Mouse (Mus musculus): Measurements from ENCODE around the gene N4bp2. TPM values are rescaled to one million over a fixed set of nuclear protein-coding genes. Genes with fewer than 3 reads are reported as not detected.

N4bp2 gene
- total and polyA plus RNA-seq, 3 experiments, result 13.1 to 16.4 (median 15.1) TPM

DNA sequence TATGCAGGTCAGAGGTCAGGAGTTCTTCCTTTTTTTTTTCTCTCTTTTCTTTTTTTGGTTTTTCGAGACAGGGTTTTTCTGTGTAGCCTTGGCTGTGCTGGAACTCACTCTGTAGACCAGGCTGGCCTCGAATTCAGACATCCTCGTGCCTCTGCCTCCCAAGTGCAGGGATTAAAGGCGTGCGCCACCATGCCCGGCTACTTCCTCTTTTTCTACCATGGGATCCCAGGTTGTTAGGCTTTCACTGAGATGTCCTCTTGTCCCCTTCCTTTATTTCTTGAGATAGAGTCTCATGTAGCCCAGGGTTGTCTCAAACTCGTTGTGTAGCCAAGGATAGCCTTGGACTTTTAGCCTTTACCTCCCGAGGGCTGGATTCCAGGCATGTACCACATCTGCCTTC is 83.2 kb downstream of the N4bp2 start:
- TF ChIP-seq NRF1 (IDR thresholded peaks at IDR 0.05; ENCODE audit: low read depth, low read length) (no peak), ZC3H11A (IDR thresholded peaks at IDR 0.05; ENCODE audit: low read depth, low read length) (no peak), ZNF384 (IDR thresholded peaks at IDR 0.05; ENCODE audit: low read depth, low read length) (no peak), MYC (IDR thresholded peaks at IDR 0.05; ENCODE audit: low read depth, low read length) (no peak), E2F4 (IDR thresholded peaks at IDR 0.05; ENCODE audit: insufficient replicate concordance, low read depth, low read length) (no peak), MAX (IDR thresholded peaks at IDR 0.05; ENCODE audit: low read length) (no peak), HCFC1 (IDR thresholded peaks at IDR 0.05; ENCODE audit: low read depth, low read length) (no peak), MAFK (IDR thresholded peaks at IDR 0.05; ENCODE audit: insufficient replicate concordance, low read length) (no peak), IRF4 (IDR thresholded peaks at IDR 0.05; ENCODE audit: low read depth, low read length) (no peak)
- dilution Hi-C loops (cut with MboI; ENCODE audit: extremely low pct_ligation_motif_present, extremely low pct_unique_long_range_greater_than_20kb, low sequenced_read_pairs) (no loop called here), in situ Hi-C loops (cut with MboI; ENCODE audit: low pct_ligation_motif_present, low pct_unique_long_range_greater_than_20kb, low sequenced_read_pairs) (no loop called here)
- Histone ChIP-seq H3K9ac (ENCODE audit: insufficient read depth, low read depth) (no peak overlapping the region), H3K4me2 (ENCODE audit: insufficient read depth, low read depth, poor library complexity, severe bottlenecking) (no peak overlapping the region), H3K27me3 (replicated peaks) (no peaks in the 10 kb centered on the region), H3K36me3 (replicated peaks in 1 of 2; ENCODE audit: control insufficient read depth in 1 of 2, insufficient read depth in 1 of 2, low read length in 1 of 2) (no peaks in the 10 kb centered on the region), H3K4me3 (replicated peaks in 1 of 3; ENCODE audit: low read depth in 2 of 3, low read length in 2 of 3, poor library complexity in 1 of 3) (no peak overlapping the region), H3K79me2 (replicated peaks; ENCODE audit: control insufficient read depth, extremely low read depth, insufficient read depth, poor library complexity, severe bottlenecking) (no peaks in the 10 kb centered on the region), H3K9me3 (replicated peaks; ENCODE audit: low read length) (no peaks in the 10 kb centered on the region), H3K4me1 (ENCODE audit: control insufficient read depth in 1 of 2, insufficient read depth in 2 of 2) (no peaks in the 10 kb centered on the region), H3K27ac (ENCODE audit: insufficient read depth, low read depth) (no peak overlapping the region)
- no peak for DNase-seq (ENCODE audit: extremely low read depth)

GRCm38 (mm10) chr5:65846958-65847357 is 83.6 kb downstream of the N4bp2 start:
- TF ChIP-seq MXI1 (IDR thresholded peaks at IDR 0.05; ENCODE audit: low read depth, low read length), result no peak
- TF ChIP-seq RCOR1 (conservative IDR thresholded peaks at IDR 0.05; ENCODE audit: low read depth, low read length), result no peak
- TF ChIP-seq GABPA (IDR thresholded peaks at IDR 0.05; ENCODE audit: insufficient replicate concordance, low read depth, low read length), result no peak
- no peak for TF ChIP-seq ZMIZ1 (IDR thresholded peaks at IDR 0.05; ENCODE audit: low read depth, low read length)
- TF ChIP-seq E2F4 (IDR thresholded peaks at IDR 0.05; ENCODE audit: insufficient replicate concordance, low read depth, low read length), result no peak
- TF ChIP-seq EP300 (IDR thresholded peaks at IDR 0.05; ENCODE audit: low read length), result no peak
- TF ChIP-seq POLR2A (IDR thresholded peaks at IDR 0.05; ENCODE audit: low read depth, low read length), result no peak
- no peak for TF ChIP-seq SMC3 (IDR thresholded peaks at IDR 0.05; ENCODE audit: low read depth, low read length)
- no peak for TF ChIP-seq TCF12 (IDR thresholded peaks at IDR 0.05; ENCODE audit: low read depth, low read length)
- no peak for TF ChIP-seq ZC3H11A (IDR thresholded peaks at IDR 0.05; ENCODE audit: low read depth, low read length)
- no peak for TF ChIP-seq TBP (conservative IDR thresholded peaks at IDR 0.05; ENCODE audit: low read depth, low read length)
- no peak for TF ChIP-seq NRF1 (IDR thresholded peaks at IDR 0.05; ENCODE audit: low read depth, low read length)
- Histone ChIP-seq H3K4me1 (ENCODE audit: control insufficient read depth in 1 of 2, insufficient read depth in 2 of 2) (no peaks in the 10 kb centered on the region), H3K27ac (ENCODE audit: insufficient read depth, low read depth) (no peak overlapping the region), H3K4me3 (replicated peaks in 1 of 3; ENCODE audit: low read depth in 2 of 3, low read length in 2 of 3, poor library complexity in 1 of 3) (no peak overlapping the region), H3K9me3 (replicated peaks; ENCODE audit: low read length) (no peaks in the 10 kb centered on the region), H3K79me2 (replicated peaks; ENCODE audit: control insufficient read depth, extremely low read depth, insufficient read depth, poor library complexity, severe bottlenecking) (no peaks in the 10 kb centered on the region), H3K36me3 (replicated peaks in 1 of 2; ENCODE audit: control insufficient read depth in 1 of 2, insufficient read depth in 1 of 2, low read length in 1 of 2) (no peaks in the 10 kb centered on the region), H3K27me3 (replicated peaks) (no peaks in the 10 kb centered on the region), H3K9ac (ENCODE audit: insufficient read depth, low read depth) (no peak overlapping the region), H3K4me2 (ENCODE audit: insufficient read depth, low read depth, poor library complexity, severe bottlenecking) (no peak overlapping the region)
- dilution Hi-C loops (cut with MboI; ENCODE audit: extremely low pct_ligation_motif_present, extremely low pct_unique_long_range_greater_than_20kb, low sequenced_read_pairs) (no loop called here), in situ Hi-C loops (cut with MboI; ENCODE audit: low pct_ligation_motif_present, low pct_unique_long_range_greater_than_20kb, low sequenced_read_pairs) (no loop called here)
- no peak for DNase-seq (ENCODE audit: extremely low read depth)

Data from CH12.LX (cell line).